Mouse (Mus musculus) kidney, embryonic 14.5 days (tissue): ENCODE data around the gene Cdc34. TPM values are rescaled to one million over a fixed set of nuclear protein-coding genes. Genes with fewer than 3 reads are reported as not detected.
"Not testable (repeated sequence)": the region's sequence is repeated elsewhere in the genome, so short reads cannot be mapped to it uniquely, and the experiment has no call there.

Experiments
- ATAC-seq: fragments of 200-750 bp; cut with Nextera tagmentation; 2 replicates; pipeline ENCODE4 v1.8.0; 2017; ENCODE audit warnings: moderate number of reproducible peaks, mild to moderate bottlenecking, moderate TSS enrichment, moderate library complexity; ENCODE audit not compliant: low FRiP score, low TSS enrichment
- H3K27ac ChIP-seq: fragments of 300-500 bp; sonication (generic); 2 replicates; pipeline ENCODE4 v1.5.1; 2014; ENCODE audit warnings: low read depth, mild to moderate bottlenecking, low read length, moderate library complexity, mixed read lengths
- H3K27me3 ChIP-seq: fragments of 300-500 bp; sonication (generic); 2 replicates; pipeline ENCODE4 v1.6.1; 2014; ENCODE audit warnings: mild to moderate bottlenecking, low read length; ENCODE audit not compliant: control insufficient read depth, insufficient read depth
- H3K36me3 ChIP-seq: fragments of 300-500 bp; sonication (generic); 2 replicates; pipeline ENCODE4 v1.6.1; 2014; ENCODE audit warnings: low read length, mixed read lengths; ENCODE audit not compliant: control insufficient read depth, insufficient read depth
- H3K4me1 ChIP-seq: fragments of 300-500 bp; sonication (generic); 2 replicates; pipeline ENCODE4 v1.6.1; 2014; ENCODE audit warnings: low read length, mixed read lengths; ENCODE audit not compliant: control insufficient read depth, insufficient read depth
- H3K4me2 ChIP-seq: fragments of 300-500 bp; sonication (generic); replicated peaks from 2 replicates; pipeline ENCODE4 v1.6.1; 2014; ENCODE audit warnings: low read depth, mild to moderate bottlenecking, low read length
- H3K4me3 ChIP-seq: fragments of 300-500 bp; sonication (generic); 2 replicates; pipeline ENCODE4 v1.5.1; 2014; ENCODE audit warnings: mild to moderate bottlenecking, low read length
- H3K9ac ChIP-seq: fragments of 300-500 bp; sonication (generic); 2 replicates; pipeline ENCODE4 v1.6.1; 2014; ENCODE audit warnings: low read depth, mild to moderate bottlenecking, low read length, moderate library complexity
- H3K9me3 ChIP-seq: fragments of 300-500 bp; sonication (generic); 2 replicates; pipeline ENCODE4 v1.6.1; 2016; ENCODE audit warnings: low read length; ENCODE audit not compliant: control insufficient read depth
- whole genome bisulfite sequencing: fragments of 180-500 bp; shearing (Covaris S2); extraction: QIAGEN DNeasy Blood & Tissue Kit; methylation state at CpG from one replicate; pipeline ENCODE4 v1.1.7; 2014; 5-methylcytosine and 5-hydroxymethylcytosine counted together
- polyA plus RNA-seq: library from polyadenylated mRNA; unstranded; fragments of >200 nt; fragmentation: Nextera tagmentation; extraction: Ambion mirVana; gene quantifications from 2 replicates; pipeline ENCODE4 v1.2.1, GENCODE M21; 2014

Gene Cdc34
- polyA plus RNA-seq, 1 experiment from 2014 or later, result 105 TPM

GRCm38 (mm10) chr10:79698459-79698858 is 16.5 kb downstream of the Cdc34 start:
- Histone ChIP-seq H3K36me3 (no peaks in the 10 kb centered on the region), H3K4me1 (peaks cover 20% of the 10 kb centered on the region), H3K27me3 (no peaks in the 10 kb centered on the region), H3K9me3 (no peaks in the 10 kb centered on the region), H3K9ac (no peak overlapping the region), H3K4me3 (no peak overlapping the region), H3K27ac (no peak overlapping the region), H3K4me2 (no peak overlapping the region)
- ATAC-seq, result no peak
- 94% methylated on average over 6 of the region's 6 CpGs for WGBS

- Histone ChIP-seq H3K9me3 (no peaks in the 10 kb centered on the region), H3K9ac (no peak overlapping the region), H3K27me3 (no peaks in the 10 kb centered on the region), H3K4me2 (0 out of 2 replicates have a peak overlapping the region, but pooled peaks have one; percentile 5), H3K27ac (no peak overlapping the region), H3K4me3 (no peak overlapping the region), H3K4me1 (peaks cover 25% of the 10 kb centered on the region), H3K36me3 (no peaks in the 10 kb centered on the region)
- no peak for ATAC-seq
- 45% methylated on average over 7 of the region's 7 CpGs for WGBS
Measured at GRCm38 (mm10) chr10:79700676-79701075, 18.7 kb downstream of the Cdc34 start.

GRCm38 (mm10) chr10:79701443-79702129 is 19.6 kb downstream of the Cdc34 start:
- Histone ChIP-seq H3K4me2 (no peak overlapping the region), H3K27ac (no peak overlapping the region; the same call in 1 of the 2 replicates), H3K4me3 (no peak overlapping the region), H3K4me1 (peaks cover 29% of the 10 kb centered on the region), H3K27me3 (no peaks in the 10 kb centered on the region), H3K36me3 (peaks cover 4% of the 10 kb centered on the region; the same call in 1 of the 2 replicates), H3K9me3 (no peaks in the 10 kb centered on the region), H3K9ac (no peak overlapping the region)
- 43% methylated on average over 10 of the region's 10 CpGs for WGBS
- ATAC-seq, result no peak

- not testable (repeated sequence) for H3K27ac ChIP-seq, H3K36me3 ChIP-seq, ATAC-seq, H3K27me3 ChIP-seq, H3K9me3 ChIP-seq, H3K4me3 ChIP-seq, H3K9ac ChIP-seq, H3K4me2 ChIP-seq
- H3K4me1 ChIP-seq, result peaks cover 42% of the 10 kb centered on the region
- whole genome bisulfite sequencing, result 84% methylated on average over 2 of the region's 4 CpGs
Measured at GRCm38 (mm10) chr10:79702970-79703369, 21.0 kb downstream of the Cdc34 start.

- Histone ChIP-seq H3K27me3 (no peaks in the 10 kb centered on the region), H3K4me3 (peak overlapping the region; percentile 91), H3K36me3 (peaks cover 16% of the 10 kb centered on the region), H3K9ac (0 out of 2 replicates have a peak overlapping the region, but pooled peaks have one; percentile 95), H3K4me2 (peak overlapping the region; percentile 86; the same call in 1 of the 2 replicates), H3K9me3 (no peaks in the 10 kb centered on the region), H3K4me1 (peaks cover 42% of the 10 kb centered on the region), H3K27ac (no peak overlapping the region)
- ATAC-seq, result no peak
- WGBS, result 81% methylated on average over 10 of the region's 10 CpGs
Measured at GRCm38 (mm10) chr10:79703541-79703940, 21.5 kb downstream of the Cdc34 start.

- Histone ChIP-seq H3K36me3 (peaks cover 23% of the 10 kb centered on the region), H3K9ac (peak within 1 kb of the TSS; percentile 95), H3K27me3 (no peaks in the 10 kb centered on the region), H3K4me2 (peak within 1 kb of the TSS; percentile 86), H3K9me3 (no peaks in the 10 kb centered on the region), H3K4me3 (peak within 1 kb of the TSS; percentile 91), H3K4me1 (peaks cover 42% of the 10 kb centered on the region), H3K27ac (peak within 1 kb of the TSS; percentile 80; the same call in 1 of the 2 replicates)
- ATAC-seq, result peak; percentile 96
- WGBS, result under 1% methylated on average over 54 of the region's 65 CpGs
Measured at GRCm38 (mm10) chr10:79704065-79704969, 22.3 kb downstream of the Cdc34 start, which contains the start of gene Bsg. Gene Bsg (plus strand): TSS chr10:79704491.

- 3% methylated on average over 10 of the region's 10 CpGs for WGBS
- H3K27me3 ChIP-seq, result no peaks in the 10 kb centered on the region
- H3K4me2 ChIP-seq, result peak overlapping the region; percentile 86
- H3K4me1 ChIP-seq, result peaks cover 42% of the 10 kb centered on the region
- H3K9ac ChIP-seq, result peak overlapping the region; percentile 95
- no peaks in the 10 kb centered on the region for H3K9me3 ChIP-seq
- peak overlapping the region; percentile 91 for H3K4me3 ChIP-seq
- no peak for ATAC-seq
- H3K27ac ChIP-seq, result peak overlapping the region; percentile 80; the same call in 1 of the 2 replicates
- H3K36me3 ChIP-seq, result peaks cover 30% of the 10 kb centered on the region
Measured at GRCm38 (mm10) chr10:79704970-79705360, 23.0 kb downstream of the Cdc34 start.

GRCm38 (mm10) chr10:79705951-79706350 is 24.0 kb downstream of the Cdc34 start:
- no peaks in the 10 kb centered on the region for H3K27me3 ChIP-seq
- H3K4me3 ChIP-seq, result peak overlapping the region; percentile 91; the same call in 1 of the 2 replicates
- H3K9ac ChIP-seq, result peak overlapping the region; percentile 95; the same call in 1 of the 2 replicates
- 93% methylated on average over 5 of the region's 5 CpGs for WGBS
- no peak overlapping the region for H3K27ac ChIP-seq
- no peaks in the 10 kb centered on the region for H3K9me3 ChIP-seq
- no peak for ATAC-seq
- peaks cover 40% of the 10 kb centered on the region for H3K36me3 ChIP-seq
- peaks cover 38% of the 10 kb centered on the region for H3K4me1 ChIP-seq
- peak overlapping the region; percentile 86; the same call in 1 of the 2 replicates for H3K4me2 ChIP-seq
